Mouse (Mus musculus): ENCODE data around the gene Olfr822.
"Not testable (repeated sequence)": the region's sequence is repeated elsewhere in the genome, so short reads cannot be mapped to it uniquely, and the experiment has no call there.

Gene Olfr822

GRCm38 (mm10) chr10:130070910-130071309 lies at the start of gene Olfr822:
Gene Olfr822, plus strand, starts transcription at chr10:130071210.
- DNase-seq, result no peak

GRCm38 (mm10) chr10:130030048-130030447 lies 41.0 kb upstream of the Olfr822 start, which contains the start of gene Olfr821:
Gene Olfr821, plus strand, starts transcription at chr10:130030348.
- no peak for DNase-seq

- DNase-seq, result no peak
These were observed 33.9 kb upstream of the Olfr822 start for GRCm38 (mm10) chr10:130037096-130037495.

GRCm38 (mm10) chr10:130092838-130093440 lies 21.9 kb downstream of the Olfr822 start:
- DNase-seq, result peak; percentile 1

- DNase-seq, result no peak
These were observed 25.1 kb downstream of the Olfr822 start for GRCm38 (mm10) chr10:130096104-130096503.

GRCm38 (mm10) chr10:130115283-130115682 lies 44.3 kb downstream of the Olfr822 start, which contains the start of gene Olfr823:
Gene Olfr823, minus strand, starts transcription at chr10:130115383.
- DNase-seq, result not testable (repeated sequence)

- DNase-seq, result not testable (repeated sequence)
These were observed 45.0 kb downstream of the Olfr822 start for GRCm38 (mm10) chr10:130116045-130116444.

Data from cerebellum, adult 8-10 months (tissue).